Mouse (Mus musculus) kidney, adult 2 months (tissue): Measurements from ENCODE around the gene Rnf144b.

Source experiments
- CTCF ChIP-seq: fragments of 200-500 bp; conservative IDR thresholded peaks from 2 replicates; pipeline ENCODE4 v1.5.1; 2011; ENCODE audit warnings: low read depth, mild to moderate bottlenecking, control low read depth, low read length, moderate library complexity, mixed read lengths; ENCODE audit not compliant: insufficient read depth, insufficient read length
- POLR2A ChIP-seq: fragments of 200-500 bp; IDR thresholded peaks from one replicate; pipeline ENCODE4 v1.6.1; 2011; ENCODE audit warnings: low read depth, low read length, control low read depth

DNA sequence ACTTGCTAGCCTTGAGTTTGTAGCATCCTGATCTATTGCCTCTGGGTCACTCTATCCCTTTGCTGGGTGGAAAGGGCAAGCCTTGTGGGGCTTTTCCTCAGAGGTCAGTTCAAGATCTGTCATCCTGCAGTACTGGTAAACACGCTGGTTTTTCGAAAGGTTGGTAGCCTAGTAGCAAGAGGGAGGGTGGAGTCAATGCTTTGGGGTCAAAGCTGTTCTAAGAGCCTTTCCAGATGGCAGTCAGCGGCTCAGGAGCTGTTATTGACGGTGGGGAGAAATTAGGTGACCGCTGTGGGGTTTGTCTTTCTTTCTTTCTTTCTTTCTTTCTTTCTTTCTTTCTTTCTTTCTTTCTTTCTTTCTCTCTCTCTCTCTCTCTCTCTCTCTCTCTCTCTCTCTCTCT is 34.4 kb downstream of the Rnf144b start:
- no peak for TF ChIP-seq POLR2A
- no peak for TF ChIP-seq CTCF
